Mouse (Mus musculus): Measurements from ENCODE around the gene Gm20388.
"Not testable (repeated sequence)": the region's sequence is repeated elsewhere in the genome, so short reads cannot be mapped to it uniquely, and the experiment has no call there.

Gm20388 gene

DNA sequence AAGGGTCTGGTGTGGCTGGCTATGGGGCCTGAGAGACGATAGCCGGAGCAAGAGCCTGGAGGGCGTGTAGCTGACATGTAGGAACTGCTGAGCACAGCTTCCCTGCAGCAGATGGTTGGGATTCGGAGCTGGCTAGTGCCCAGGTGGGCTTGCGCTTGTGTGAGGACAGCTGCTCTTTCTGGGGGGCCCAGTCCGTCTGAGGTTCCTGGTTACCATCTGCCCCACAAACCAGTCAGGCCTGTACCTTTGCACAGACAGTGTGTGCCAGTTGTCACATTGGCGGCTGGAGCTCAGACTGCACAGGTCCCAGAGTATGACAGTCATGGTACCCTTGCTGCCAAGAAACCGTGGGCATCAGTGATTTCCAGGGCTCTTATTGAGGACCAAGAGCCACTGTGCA lies 2397.2 kb downstream of the Gm20388 start:
- DNase-seq (ENCODE audit: low read depth): no peak

DNA sequence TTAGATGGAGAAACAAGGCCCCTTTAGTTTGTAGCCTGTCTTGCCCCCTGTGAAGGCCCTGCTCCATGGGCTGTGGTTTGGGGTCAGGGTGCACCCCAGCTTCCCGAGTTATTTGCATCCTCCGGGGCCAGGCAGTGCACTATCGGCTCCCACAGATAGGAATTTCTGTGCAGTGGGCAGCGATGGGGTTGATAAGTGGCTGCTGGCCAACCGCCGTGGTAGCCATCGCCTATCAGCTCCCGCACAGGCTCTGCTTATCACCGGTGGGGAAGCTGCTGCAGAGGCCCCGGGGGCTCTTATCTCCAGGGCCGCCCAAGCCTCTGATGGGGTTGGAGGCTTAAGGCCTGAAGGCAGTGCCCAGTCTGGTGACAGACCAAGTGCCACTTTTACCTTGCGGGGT lies 2398.6 kb downstream of the Gm20388 start:
- DNase-seq (ENCODE audit: low read depth): no peak

DNA sequence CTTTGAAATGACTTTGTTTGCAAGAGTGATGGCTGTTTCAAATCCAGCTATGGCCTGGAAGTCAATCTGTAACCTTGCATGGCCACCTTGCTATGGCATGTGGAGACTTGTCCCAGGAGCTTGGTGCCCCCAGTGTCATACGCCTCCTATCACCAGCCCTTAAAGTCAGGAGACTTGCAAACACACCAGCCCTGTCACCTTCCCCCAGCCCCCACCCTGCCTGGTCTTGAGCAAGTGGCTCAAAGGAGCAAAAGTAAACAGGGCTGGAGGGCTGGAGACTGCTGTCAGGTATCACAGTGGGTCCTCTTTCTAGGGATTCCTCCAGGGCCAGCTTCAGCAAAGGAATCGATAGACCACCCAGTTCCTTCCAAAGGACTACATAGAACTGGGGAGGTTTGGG lies 2400.5 kb downstream of the Gm20388 start:
- no peak for DNase-seq (ENCODE audit: low read depth)

DNA sequence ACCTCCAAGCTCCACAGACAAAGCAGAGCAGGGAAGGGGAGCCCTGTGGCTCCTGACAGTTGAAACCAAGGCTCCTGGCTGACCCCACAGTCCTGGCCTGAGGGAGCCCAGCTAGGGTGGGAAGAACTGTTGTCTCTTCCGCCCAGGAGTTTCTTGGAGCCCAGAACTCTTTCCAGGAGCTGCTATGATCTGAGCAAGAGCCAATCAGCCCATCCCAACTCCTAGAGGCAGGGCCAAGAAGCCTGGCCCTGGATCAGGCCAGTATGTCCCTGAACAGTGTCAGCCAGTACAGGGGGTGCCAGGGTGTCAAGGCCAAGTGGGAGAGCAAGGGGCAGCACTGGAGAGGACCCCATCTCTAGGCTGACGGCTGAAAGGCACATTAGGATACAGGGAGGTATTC lies 2401.9 kb downstream of the Gm20388 start:
- no peak for DNase-seq (ENCODE audit: low read depth)

DNA sequence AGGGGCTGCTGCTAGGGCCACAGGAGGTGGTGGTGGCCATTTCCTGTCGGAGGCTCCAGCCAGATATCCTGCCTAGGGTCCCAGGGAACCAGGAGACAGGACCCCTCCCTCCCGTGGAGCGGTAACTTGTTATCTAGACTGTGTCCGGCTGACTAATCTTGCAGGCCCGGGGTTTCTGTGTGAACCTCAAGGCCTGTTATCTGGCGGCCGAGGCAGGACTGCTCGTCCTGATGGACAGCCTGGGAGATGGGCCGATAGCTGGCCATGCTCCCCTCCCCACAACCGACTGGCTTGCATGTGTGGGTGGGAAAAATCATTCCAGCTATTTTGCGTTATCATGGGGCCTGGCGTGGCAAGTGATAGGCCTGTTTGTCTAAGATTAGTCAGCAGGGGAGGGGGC lies 2402.7 kb downstream of the Gm20388 start:
- DNase-seq (ENCODE audit: low read depth): no peak

DNA sequence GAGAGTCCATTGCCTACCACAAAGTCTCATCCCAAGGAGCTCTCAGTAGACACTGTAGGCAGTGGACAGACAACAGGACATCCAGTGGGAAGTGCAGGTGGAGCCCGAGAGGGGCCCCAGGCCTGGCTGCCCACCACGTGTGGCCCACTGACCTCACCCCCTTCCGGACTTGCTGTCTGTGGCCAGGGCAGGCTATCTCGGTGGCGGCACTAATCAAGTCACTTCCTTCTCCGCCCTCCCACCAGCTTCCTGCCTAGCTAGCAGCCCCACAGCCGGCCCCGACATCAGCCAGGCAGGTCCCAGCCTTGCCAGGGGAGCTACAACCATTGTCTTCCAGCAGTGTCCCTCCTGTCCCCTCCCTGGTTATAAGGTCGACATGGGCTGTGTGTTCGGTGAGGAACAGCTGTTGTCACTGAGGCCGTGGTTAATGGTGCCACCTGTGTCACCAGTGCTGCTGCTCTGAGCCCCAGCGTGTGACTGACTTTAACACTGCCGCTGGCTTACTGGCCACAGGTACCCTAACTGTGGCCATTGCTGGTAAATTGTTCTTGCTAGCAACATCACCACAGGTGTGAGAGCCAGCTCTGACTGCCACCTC lies 2404.4 kb downstream of the Gm20388 start:
- no peak for DNase-seq (ENCODE audit: low read depth)

DNA sequence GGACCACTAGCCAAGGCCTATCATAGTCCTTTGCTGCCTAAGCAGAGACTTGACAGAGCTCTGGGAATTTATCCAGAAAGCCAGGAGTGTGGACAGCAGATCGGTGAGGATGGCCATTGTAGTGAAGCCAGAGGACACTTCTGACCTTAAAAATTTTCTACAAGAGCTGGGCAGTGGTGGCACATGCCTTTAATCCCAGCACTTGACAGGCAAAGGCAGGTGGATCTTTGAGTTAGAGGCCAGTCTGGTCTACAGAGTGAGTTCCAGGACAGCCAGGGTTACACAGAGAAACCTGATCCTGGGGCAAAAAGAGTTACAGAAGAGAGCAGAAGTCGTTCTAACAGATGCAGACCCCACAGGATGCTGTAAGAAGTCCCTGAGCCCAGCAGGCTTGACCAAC lies 2405.8 kb downstream of the Gm20388 start:
- no peak for DNase-seq (ENCODE audit: low read depth)

DNA sequence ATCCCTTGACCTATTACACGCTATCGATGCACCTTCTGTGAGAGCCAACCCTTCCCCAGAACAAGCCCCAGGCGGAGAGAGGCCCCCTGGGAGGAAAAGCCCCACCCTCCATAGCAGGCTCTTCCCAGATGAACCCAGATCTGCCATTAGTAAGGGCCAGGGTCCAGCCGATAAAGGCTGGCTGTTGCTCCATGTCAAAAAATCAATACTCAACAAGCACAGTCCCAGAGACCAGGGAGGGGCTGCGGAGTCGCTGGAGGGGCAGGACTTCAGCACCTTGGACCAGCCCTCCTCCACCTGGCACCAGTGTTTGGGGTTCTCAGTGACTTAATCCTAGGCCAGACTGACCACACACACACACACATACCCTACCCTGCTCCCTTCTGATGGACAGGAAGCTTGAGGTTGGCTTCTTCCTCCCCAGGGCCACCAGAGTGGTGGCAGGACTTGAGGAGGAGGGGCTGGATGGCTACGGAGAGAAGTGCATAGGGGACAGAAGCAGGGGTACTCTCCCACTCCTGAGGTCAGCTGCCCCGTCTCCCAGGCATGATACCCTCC lies 2407.4 kb downstream of the Gm20388 start:
- DNase-seq (ENCODE audit: low read depth): no peak

DNA sequence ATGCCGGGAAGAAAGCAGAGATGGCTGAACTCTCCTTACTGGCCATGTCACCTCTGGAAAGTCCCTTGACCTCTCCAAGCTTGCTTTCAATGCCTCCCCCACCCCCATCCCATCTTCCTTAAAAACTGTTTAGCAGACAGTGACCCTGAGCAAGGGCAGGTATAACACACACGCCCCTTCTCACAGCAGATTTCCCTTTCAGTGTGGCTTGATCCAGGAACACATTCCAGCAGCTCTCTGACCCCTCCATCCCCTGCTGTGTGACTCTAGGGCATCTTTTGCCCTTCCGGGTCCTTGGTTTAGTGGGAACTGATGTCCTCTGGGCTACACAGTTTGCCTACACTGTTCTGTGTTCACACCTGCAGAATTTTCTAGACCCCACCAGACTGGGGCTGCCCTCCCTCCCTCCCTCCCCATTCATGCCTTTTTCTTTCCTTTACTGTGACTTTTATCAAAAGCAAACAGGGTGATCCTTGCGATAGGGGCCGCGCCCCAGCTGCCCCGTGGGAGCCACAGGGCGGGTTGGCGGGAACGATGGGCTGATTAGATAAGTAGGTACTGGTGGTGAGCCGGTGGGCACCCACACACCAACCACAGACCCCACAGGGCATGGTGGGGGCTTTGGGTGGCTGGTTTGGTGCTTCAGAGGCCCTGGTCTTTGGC lies 2408.5 kb downstream of the Gm20388 start:
- no peak for DNase-seq (ENCODE audit: low read depth)

DNA sequence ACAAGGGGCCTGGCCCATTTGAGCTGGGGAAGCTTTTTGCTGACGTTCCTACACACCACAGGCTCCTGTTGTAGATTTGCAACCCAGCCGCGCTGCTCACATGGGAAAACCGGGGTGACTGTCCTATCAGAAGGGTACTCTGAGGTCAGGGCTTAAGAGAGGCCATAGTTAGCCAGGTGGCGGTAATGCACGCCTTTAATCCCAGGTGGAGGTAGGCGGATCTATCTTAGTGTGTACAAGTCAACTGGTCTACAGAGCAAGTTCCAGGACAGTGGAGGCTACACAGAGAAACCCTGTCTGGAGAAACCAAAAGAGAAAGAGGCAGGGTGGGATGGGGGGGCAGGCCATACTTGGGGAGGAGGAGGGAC lies 2409.1 kb downstream of the Gm20388 start:
- DNase-seq (ENCODE audit: low read depth): no peak

DNA sequence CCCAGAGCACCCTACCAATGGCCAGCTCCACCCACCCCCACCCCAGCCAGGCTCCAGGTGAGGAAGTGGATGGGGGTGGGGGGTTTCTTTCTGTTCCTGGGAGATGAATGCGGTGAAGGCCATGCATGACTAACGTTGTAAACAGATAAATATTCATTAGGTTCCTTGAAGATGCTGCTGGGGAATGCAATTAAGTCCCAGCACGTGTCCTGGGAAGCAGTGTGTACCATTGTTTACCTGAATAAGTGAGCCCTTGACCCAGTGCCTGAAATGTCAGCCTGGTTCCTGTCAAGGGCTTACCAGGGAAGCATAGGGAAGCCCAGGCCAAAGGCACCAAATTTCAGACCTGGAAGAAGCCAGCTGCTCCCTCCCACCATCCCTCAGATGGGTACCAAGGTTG lies 2409.9 kb downstream of the Gm20388 start:
- no peak for DNase-seq (ENCODE audit: low read depth)

DNA sequence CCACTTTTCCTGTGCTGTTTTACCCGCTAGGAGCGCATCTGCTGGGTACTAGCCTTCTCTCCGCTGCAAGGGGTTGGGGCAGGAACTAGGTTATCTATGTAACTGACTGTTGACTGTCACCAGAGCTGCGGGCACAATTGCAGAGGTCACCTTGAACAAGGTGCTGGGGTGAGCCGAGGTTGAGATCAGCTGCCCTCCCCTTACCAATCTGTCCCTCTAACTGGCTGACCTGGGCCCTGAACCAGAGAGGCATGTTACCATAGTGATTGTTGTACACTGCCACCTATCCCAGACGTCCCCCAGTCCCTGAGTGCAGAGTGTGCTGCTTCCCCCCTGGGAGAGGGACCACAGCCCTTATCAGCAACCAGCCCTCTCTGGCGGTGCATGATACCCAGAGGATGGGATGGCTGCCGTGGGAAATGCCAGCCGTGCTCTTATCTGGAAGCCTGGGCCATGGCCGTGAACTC lies 2410.8 kb downstream of the Gm20388 start:
- no peak for DNase-seq (ENCODE audit: low read depth)

DNA sequence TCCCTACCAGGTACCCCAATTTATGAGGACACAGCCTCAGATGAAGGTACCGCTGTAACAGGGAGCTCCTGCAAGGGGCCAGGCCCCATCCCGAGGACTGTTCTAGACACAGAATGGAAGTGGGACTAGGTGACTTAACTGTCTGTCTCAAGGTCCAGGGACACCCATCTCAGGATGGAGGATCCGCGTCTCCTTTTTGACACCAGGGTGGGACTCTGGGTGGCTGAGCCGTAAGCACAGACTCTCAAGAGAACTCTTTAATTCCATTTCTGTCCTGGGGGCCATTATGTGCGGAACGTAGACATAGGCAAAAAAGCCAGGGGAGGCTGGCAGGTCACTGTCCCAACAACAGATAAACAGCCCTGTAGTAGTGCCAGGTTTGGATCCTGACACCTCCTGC lies 2411.5 kb downstream of the Gm20388 start:
- no peak for DNase-seq (ENCODE audit: low read depth)

DNA sequence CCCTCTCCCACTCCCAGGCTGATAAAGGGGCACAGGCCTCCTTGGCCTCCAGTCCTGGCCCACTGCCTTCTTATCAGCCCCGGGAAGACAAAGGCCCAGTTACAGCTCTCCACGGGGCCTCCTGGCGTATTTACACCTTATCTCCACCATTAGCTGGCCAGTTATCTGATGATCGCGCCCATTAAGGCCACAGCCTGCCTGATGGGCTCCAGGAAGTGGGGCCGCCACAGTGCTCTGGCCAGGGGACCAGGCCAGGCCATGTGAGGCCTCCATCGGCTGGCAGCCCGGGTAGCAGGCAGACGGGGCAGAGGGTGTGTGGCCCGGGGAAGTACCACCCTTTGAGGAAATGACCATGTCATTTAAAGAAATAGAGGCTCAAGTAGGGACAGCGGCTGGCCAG lies 2412.2 kb downstream of the Gm20388 start:
- no peak for DNase-seq (ENCODE audit: low read depth)

DNA sequence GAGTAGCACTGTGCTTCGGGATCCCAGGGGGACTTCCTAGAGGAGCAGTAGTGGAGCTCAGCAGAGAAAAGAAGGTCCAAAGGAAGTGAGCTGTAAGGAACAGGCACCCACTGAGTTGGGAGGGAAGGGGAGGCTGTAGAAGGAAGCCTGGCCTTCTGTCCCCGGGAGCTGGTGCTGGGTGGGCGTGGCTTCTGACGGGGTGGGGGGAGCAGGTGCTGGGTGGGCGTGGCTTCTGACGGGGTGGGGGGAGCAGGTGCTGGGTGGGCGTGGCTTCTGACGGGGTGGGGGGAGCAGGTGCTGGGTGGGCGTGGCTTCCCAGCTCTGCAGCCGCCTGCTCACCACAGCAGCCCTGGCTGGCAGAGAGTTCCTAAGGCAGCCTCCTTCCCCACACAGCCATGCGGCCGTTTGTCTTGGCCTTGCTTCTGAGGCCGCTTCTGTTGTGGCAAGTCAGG lies 2413.3 kb downstream of the Gm20388 start:
- not testable (repeated sequence) for DNase-seq (ENCODE audit: low read depth)

DNA sequence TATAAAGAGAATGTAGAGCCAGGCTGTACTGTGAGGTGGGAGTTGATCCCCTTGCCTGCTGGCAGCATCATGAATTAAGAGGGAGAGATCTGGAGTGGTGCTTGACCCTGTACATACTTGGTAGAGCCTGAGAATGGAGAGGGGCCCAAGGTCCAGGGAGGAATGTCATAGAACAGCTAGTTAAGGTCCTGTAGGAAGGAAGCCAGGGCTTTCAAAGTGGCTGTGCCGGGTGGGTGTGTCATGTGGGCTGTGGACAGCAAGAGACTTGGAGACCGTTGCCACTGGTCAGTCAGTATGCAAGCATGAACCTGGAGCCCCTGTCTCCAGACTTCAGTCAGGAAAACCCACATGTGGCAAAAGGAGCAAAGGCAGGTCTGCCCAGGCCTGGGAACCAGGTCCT lies 2414.6 kb downstream of the Gm20388 start:
- no peak for DNase-seq (ENCODE audit: low read depth)

DNA sequence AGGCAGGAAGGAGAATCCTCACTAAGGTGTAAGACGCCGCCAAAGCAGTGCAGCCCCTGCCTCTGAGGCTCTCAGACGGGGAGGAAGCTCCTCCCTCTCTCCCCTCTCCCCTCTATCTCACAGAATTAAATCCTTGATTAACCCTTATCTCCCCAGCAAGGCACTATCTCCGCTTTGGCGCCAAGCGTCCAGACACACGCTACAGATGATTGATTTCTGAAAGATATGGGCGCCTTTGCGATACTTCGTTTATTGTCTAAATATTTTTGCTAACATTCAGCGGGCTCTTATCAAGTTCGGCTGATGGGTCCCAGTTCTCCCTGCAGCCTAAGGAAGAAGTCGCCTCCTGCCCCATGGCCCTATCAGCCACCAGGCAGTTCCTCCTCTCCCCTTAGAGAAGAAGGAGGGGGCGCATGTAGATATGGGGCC lies 2415.5 kb downstream of the Gm20388 start:
- DNase-seq (ENCODE audit: low read depth): no peak

DNA sequence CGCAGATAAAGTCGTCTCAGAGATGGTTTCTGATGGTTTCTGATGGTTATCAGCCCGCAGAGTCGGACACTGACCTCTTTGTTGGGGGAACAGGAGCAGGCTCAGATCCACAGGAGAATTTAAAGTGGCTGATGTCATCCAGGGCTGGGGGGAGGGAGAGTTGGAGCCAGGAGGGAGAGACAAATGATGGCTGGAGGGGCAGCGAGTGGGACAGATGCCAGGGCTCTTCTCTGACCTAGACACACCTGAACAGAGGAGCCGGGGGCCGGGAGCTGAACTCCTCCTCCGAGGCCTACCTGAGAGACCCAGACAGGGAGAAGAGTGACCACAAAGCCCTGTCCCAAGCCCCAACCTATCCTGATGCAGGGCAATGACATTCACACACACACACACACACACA lies 2418.4 kb downstream of the Gm20388 start:
- DNase-seq (ENCODE audit: low read depth): no peak

DNA sequence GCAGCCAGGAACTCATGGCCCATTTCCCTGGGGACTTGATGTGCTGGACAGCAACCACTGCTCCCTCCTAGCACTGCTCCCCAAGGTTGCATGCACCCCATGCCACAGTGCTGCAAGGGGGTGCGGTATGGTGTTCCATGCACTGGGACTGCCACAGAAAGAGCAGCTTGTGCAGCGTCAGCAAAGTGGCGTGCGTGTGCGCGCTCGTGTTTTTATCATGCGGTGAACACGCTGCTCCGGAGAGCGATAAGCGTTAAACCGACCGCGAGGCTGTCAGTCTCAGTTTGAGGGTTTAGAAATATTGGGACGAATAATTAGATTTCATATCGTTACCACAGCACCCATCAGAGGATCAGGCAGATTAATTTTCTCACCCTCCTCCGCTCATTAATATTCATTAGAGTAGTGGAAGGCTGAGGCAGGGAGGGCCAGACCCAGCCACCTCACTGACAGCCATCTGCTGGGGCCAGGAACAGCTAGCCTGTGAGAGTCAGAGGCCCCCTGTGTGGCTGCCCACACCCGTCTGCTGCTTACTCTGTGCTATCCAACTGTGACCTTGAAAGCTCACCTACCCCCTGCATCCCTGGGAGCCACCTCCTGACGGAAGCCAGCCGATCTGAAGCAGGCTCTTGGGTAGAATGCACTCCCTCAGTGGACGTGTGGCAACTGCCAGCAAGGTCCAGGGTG lies 2419.1 kb downstream of the Gm20388 start:
- no peak for DNase-seq (ENCODE audit: low read depth)

DNA sequence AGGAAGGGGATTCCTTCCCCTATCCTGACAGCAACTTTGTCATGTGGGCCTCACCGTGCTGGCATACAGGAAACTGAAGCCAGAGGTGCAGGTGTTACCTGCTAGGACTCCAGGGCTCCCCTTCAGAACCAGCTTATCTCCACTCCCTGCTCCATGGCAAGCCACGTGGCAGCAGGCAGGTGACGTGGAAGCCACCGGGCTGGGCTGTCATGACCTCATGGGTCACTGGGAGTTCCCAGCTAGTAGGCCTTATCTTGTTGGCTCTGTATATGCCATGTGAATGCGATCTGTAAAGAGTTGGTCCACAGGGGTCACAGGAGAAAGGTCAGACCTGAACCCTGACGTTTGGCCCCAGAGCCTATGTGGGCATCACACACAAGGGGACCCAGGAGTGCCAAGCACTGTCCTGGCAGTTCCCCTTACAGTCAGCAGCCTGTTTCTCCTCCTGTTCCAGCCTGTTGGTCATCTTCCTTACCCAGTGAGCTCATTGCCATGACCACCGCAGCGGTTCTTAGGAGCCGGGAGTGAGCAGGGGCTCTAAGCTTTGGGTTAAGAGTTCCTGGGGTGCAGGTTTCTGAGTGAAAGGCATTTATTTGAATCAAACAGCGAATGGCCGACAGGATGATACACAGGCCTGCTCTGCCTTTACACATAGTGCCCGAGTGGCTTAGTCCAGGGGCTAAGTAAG lies 2419.9 kb downstream of the Gm20388 start:
- DNase-seq (ENCODE audit: low read depth): no peak

DNA sequence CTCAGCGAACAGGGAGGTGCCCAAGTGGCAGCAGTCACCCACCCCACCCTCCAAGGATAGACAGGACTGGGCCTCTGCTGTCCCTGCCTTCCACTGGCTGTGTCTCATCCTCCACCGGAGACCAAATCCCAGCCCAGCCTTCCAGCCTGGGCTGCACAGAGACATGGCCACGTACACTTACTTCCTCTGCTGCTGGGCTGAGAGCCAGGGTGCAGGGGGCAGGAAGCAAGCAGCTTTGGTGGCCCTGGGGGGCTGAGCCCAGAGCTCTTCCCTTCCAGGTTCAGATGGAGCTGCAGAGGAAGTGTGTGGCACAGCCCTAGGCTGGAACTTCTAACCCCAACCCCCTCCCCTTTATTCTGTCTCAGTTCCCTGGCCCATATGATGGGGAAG lies 2420.5 kb downstream of the Gm20388 start:
- DNase-seq (ENCODE audit: low read depth): no peak

DNA sequence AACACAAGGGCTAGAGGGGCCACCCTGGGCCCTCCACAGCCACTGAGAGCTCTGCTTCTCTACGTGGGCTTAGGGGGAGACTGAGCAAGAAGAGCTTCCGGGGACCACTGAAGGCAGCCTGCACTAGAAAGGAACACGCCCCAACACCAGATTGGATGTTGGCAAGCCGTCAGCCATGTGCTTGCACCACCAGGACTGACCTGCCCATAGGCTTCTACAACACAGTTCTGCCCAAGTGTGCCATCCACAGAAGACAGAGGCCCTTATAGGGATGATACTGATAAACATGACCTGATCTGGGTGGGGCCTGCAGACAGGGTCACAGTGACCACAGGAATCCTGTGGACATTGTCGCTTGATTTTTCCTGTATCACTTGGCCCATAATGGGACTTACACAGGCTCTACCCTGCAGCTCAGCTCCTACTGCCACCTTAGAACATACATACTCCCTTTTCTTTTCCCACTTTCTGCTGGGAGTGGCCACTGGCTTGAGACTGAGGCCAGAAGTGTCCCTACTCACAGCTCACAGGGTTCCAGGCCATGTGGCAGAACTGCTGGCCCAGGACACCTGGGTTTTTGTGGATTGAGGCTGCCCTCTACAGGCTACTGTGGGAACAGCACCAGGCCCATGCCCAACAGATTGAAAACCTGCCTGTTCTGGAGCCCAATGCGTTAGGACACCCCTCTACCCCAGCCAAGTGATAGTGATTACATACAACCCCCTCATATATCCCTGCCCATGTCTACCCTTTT lies 2422.3 kb downstream of the Gm20388 start:
- peak; percentile 86 for DNase-seq (ENCODE audit: low read depth)

All from NIH3T3 (cell line).